Mouse (Mus musculus) neural tube, embryonic 15.5 days (tissue): ENCODE measurements around the gene Rhox4c. TPM values are rescaled to one million over a fixed set of nuclear protein-coding genes. Genes with fewer than 3 reads are reported as not detected.
"Not testable (repeated sequence)": the region's sequence is repeated elsewhere in the genome, so short reads cannot be mapped to it uniquely, and the experiment has no call there.

Experiments used
- ATAC-seq: fragments of 200-750 bp; cut with Nextera tagmentation; 2 replicates; pipeline ENCODE4 v1.8.0; 2017; ENCODE audit warnings: mild to moderate bottlenecking, moderate TSS enrichment, moderate library complexity; ENCODE audit not compliant: low FRiP score
- H3K27ac ChIP-seq: fragments of 300-500 bp; sonication (generic); replicated peaks from 2 replicates; pipeline ENCODE4 v1.5.1; 2015; ENCODE audit warnings: mild to moderate bottlenecking, inconsistent platforms
- H3K27me3 ChIP-seq: fragments of 300-500 bp; sonication (generic); replicated peaks from 2 replicates; pipeline ENCODE4 v1.6.1; 2015; ENCODE audit warnings: inconsistent platforms
- H3K36me3 ChIP-seq: fragments of 300-500 bp; sonication (generic); 2 replicates; pipeline ENCODE4 v1.6.1; 2015; ENCODE audit warnings: inconsistent platforms
- H3K4me1 ChIP-seq: fragments of 300-500 bp; sonication (generic); 2 replicates; pipeline ENCODE4 v1.6.1; 2015; ENCODE audit warnings: inconsistent platforms
- H3K4me2 ChIP-seq: fragments of 300-500 bp; sonication (generic); 2 replicates; pipeline ENCODE4 v1.6.1; 2015; ENCODE audit warnings: inconsistent platforms, mild to moderate bottlenecking, moderate library complexity
- H3K4me3 ChIP-seq: fragments of 300-500 bp; sonication (generic); replicated peaks from 2 replicates; pipeline ENCODE4 v1.5.1; 2015; ENCODE audit warnings: mild to moderate bottlenecking, inconsistent platforms
- H3K9ac ChIP-seq: fragments of 300-500 bp; sonication (generic); replicated peaks from 2 replicates; pipeline ENCODE4 v1.6.1; 2015; ENCODE audit warnings: mild to moderate bottlenecking, inconsistent platforms
- H3K9me3 ChIP-seq: fragments of 300-500 bp; sonication (generic); replicated peaks from 2 replicates; pipeline ENCODE4 v1.6.1; 2016; ENCODE audit warnings: inconsistent platforms
- WGBS: fragments of 180-500 bp; shearing (Covaris S2); methylation state at CpG from one replicate; pipeline ENCODE4 v1.1.7; 2015; ENCODE audit warnings: mixed read lengths; 5-methylcytosine and 5-hydroxymethylcytosine counted together
- polyA plus RNA-seq: library from polyadenylated mRNA; unstranded; fragments of >200 nt; fragmentation: Nextera tagmentation; extraction: Ambion mirVana; gene quantifications from 2 replicates; pipeline ENCODE4 v1.2.1, GENCODE M21; 2015

Gene Rhox4c
- polyA plus RNA-seq = not detected in 2 replicates

DNA sequence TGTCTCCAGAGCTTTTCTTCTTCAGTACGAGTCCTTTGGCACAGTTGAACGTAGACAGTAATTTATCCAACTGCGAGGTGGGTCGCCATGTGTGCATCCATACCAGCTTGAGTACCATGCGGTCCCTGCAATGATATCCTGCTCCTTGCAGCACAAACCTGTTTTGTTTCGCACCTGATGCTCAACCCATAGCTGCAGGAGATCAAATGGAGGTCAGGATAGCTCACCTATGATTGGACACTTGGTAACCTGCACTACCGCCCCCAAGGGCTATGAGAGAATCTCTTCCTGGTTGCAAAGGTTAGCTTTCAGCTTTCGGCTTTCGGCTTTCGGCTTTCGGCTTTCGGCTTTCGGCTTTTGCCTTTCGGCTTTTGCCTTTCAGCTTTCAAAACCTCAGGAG, at the start of gene Rhox4c:
Gene Rhox4c, plus strand, starts transcription at position 301 of the 400 bp plus-strand sequence.
- not testable (repeated sequence) for H3K36me3 ChIP-seq, H3K4me1 ChIP-seq, H3K4me2 ChIP-seq, H3K4me3 ChIP-seq, H3K9ac ChIP-seq, H3K27me3 ChIP-seq, ATAC-seq, H3K9me3 ChIP-seq, H3K27ac ChIP-seq
- WGBS = 94% methylated on average over 14 of the region's 14 CpGs

DNA sequence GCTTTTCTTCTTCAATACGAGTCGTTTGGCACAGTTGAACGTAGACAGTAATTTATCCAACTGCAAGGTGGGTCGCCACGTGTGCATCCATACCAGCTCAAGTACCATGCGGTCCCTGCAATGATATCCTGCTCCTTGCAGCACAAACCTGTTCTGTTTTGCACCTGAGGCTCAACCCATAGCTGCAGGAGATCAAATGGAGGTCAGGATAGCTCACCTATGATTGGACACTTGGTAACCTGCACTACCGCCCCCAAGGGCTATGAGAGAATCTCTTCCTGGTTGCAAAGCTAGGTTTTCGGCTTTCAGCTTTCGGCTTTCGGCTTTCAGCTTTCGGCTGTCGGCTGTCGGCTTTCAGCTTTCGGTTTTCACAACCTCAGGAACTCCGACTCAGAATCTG, 47.9 kb upstream of the Rhox4c start, which contains the start of gene Rhox4b:
Gene Rhox4b, plus strand, starts transcription at position 301 of the 400 bp plus-strand sequence.
- not testable (repeated sequence) for ATAC-seq, H3K4me2 ChIP-seq

DNA sequence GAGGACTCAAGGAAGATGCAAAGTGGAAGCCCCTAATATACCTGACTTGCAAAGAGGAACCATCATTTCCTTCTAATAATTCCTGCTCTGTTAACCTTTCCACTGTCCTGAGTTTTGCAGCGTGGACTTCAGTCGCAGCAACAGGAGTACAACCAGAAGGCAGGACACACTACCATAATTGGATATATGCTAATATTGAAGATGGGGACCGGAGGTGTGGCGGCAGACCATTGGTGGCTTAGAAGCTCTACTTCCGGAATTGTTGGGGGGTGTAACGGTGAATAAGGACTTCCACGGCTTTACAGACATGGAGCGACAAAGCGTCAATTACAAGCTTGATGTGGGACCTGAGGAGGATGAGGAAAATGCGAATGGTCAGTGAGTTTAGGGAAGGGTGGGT, 26.8 kb upstream of the Rhox4c start, which contains the start of gene Rhox2c:
Gene Rhox2c, plus strand, starts transcription at position 301 of the 400 bp plus-strand sequence.
- H3K27me3 ChIP-seq, H3K9me3 ChIP-seq, H3K4me1 ChIP-seq, H3K27ac ChIP-seq, H3K4me3 ChIP-seq, H3K9ac ChIP-seq, H3K36me3 ChIP-seq, ATAC-seq, H3K4me2 ChIP-seq: not testable (repeated sequence)
- WGBS = 97% methylated on average over 8 of the region's 10 CpGs

More for the DNA sequence above, 47.9 kb upstream of the Rhox4c start, which contains the start of gene Rhox4b:
- WGBS = 91% methylated on average over 14 of the region's 15 CpGs
- H3K27ac ChIP-seq, H3K36me3 ChIP-seq, H3K4me1 ChIP-seq, H3K4me3 ChIP-seq, H3K27me3 ChIP-seq, H3K9ac ChIP-seq, H3K9me3 ChIP-seq: not testable (repeated sequence)

GRCm38 (mm10) chrX:37458285-37458684, 21.9 kb upstream of the Rhox4c start, which contains the start of gene Rhox3c:
TSS of gene Rhox3c (plus strand) at chrX:37458585.
- 88% methylated on average over 3 of the region's 4 CpGs for WGBS
- not testable (repeated sequence) for H3K27ac ChIP-seq, ATAC-seq, H3K4me2 ChIP-seq, H3K36me3 ChIP-seq, H3K27me3 ChIP-seq, H3K9me3 ChIP-seq, H3K4me1 ChIP-seq, H3K9ac ChIP-seq, H3K4me3 ChIP-seq

DNA sequence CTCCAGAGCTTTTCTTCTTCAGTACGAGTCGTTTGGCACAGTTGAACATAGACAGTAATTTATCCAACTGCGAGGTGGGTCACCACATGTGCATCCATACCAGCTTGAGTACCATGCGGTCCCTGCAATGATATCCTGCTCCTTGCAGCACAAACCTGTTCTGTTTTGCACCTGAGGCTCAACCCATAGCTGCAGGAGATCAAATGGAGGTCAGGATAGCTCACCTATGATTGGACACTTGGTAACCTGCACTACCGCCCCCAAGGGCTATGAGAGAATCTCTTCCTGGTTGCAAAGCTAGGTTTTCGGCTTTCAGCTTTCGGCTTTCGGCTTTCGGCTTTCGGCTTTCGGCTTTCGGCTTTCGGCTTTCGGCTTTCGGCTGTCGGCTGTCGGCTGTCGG, 33.9 kb downstream of the Rhox4c start, which contains the start of gene Rhox4d:
Gene Rhox4d, plus strand, starts transcription at position 301 of the 400 bp plus-strand sequence.
- ATAC-seq, H3K9me3 ChIP-seq, H3K36me3 ChIP-seq, H3K9ac ChIP-seq, H3K27me3 ChIP-seq, H3K4me1 ChIP-seq, H3K4me3 ChIP-seq, H3K27ac ChIP-seq, H3K4me2 ChIP-seq: not testable (repeated sequence)
- WGBS = 97% methylated on average over 14 of the region's 18 CpGs

GRCm38 (mm10) chrX:37530152-37530551, 50.0 kb downstream of the Rhox4c start, which contains the start of gene Rhox2e:
TSS of gene Rhox2e (plus strand) at chrX:37530452.
- not testable (repeated sequence) for ATAC-seq, H3K4me2 ChIP-seq, H3K27ac ChIP-seq, H3K4me1 ChIP-seq, H3K9me3 ChIP-seq, H3K36me3 ChIP-seq, H3K4me3 ChIP-seq, H3K27me3 ChIP-seq, H3K9ac ChIP-seq
- WGBS = 89% methylated on average over 2 of the region's 8 CpGs

Other genes with a start within 250 kb of the Rhox4c start
- not detected in 2 replicates for gene Rhox2a, start 235.4 kb upstream of the Rhox4c start, polyA plus RNA-seq
- not detected in 2 replicates for gene Rhox3a, start 230.4 kb upstream of the Rhox4c start, polyA plus RNA-seq
- not detected in 2 replicates for gene Rhox4a, start 215.0 kb upstream of the Rhox4c start, polyA plus RNA-seq
- gene Rhox3a2, start 100.3 kb upstream of the Rhox4c start, polyA plus RNA-seq = not detected in 2 replicates
- 8.1 TPM in 1 of 2 replicates, not detected in the other for gene Rhox4a2, start 89.5 kb upstream of the Rhox4c start, polyA plus RNA-seq
- not detected in 2 replicates for gene Rhox2b, start 68.3 kb upstream of the Rhox4c start, polyA plus RNA-seq
- 3.9 TPM in 1 of 2 replicates, not detected in the other for gene Rhox4b, start 47.8 kb upstream of the Rhox4c start, polyA plus RNA-seq
- not detected in 2 replicates for gene Rhox2c, start 26.7 kb upstream of the Rhox4c start, polyA plus RNA-seq
- not detected in 2 replicates for gene Rhox3c, start 21.8 kb upstream of the Rhox4c start, polyA plus RNA-seq
- not detected in 2 replicates for gene Rhox2d, start 13.1 kb downstream of the Rhox4c start, polyA plus RNA-seq
- not detected in 2 replicates for gene Rhox4d, start 34.0 kb downstream of the Rhox4c start, polyA plus RNA-seq
- not detected in 2 replicates for gene Rhox2e, start 50.1 kb downstream of the Rhox4c start, polyA plus RNA-seq
- not detected in 2 replicates for gene Rhox3e, start 61.7 kb downstream of the Rhox4c start, polyA plus RNA-seq
- not detected in 2 replicates for gene Rhox4e, start 77.1 kb downstream of the Rhox4c start, polyA plus RNA-seq
- 0.36 TPM in 1 of 2 replicates, not detected in the other for gene Rhox2f, start 91.1 kb downstream of the Rhox4c start, polyA plus RNA-seq
- gene Rhox3f, start 100.7 kb downstream of the Rhox4c start, polyA plus RNA-seq = not detected in 2 replicates
- not detected in 2 replicates for gene Rhox4f, start 127.4 kb downstream of the Rhox4c start, polyA plus RNA-seq
- gene Rhox3g, start 148.3 kb downstream of the Rhox4c start, polyA plus RNA-seq = not detected in 2 replicates
- gene Rhox2g, start 163.1 kb downstream of the Rhox4c start, polyA plus RNA-seq = not detected in 2 replicates
- not detected in 2 replicates for gene Rhox4g, start 171.0 kb downstream of the Rhox4c start, polyA plus RNA-seq
- not detected in 2 replicates for gene Rhox3h, start 188.4 kb downstream of the Rhox4c start, polyA plus RNA-seq
- gene Rhox2h, start 192.9 kb downstream of the Rhox4c start, polyA plus RNA-seq = not detected in 2 replicates